Mouse (Mus musculus) frontal cortex, postnatal 36 days (tissue): ENCODE data around the gene Epsti1.
A peak's percentile ranks its signal among the peaks of the same experiment; 100 is the strongest.
"Not testable (repeated sequence)": the region's sequence is repeated elsewhere in the genome, so short reads cannot be mapped to it uniquely, and the experiment has no call there.

Experiments
- DNase-seq, 2 experiments: peaks; one replicate each; pipeline ENCODE4 v3.0.0; 2022; ENCODE audit warnings: low spot score in 2 of 2

Gene Epsti1

GRCm38 (mm10) chr14:77904171-77904762, at the start of gene Epsti1:
Gene Epsti1, plus strand, starts transcription at chr14:77904239.
- no peak for DNase-seq

DNA sequence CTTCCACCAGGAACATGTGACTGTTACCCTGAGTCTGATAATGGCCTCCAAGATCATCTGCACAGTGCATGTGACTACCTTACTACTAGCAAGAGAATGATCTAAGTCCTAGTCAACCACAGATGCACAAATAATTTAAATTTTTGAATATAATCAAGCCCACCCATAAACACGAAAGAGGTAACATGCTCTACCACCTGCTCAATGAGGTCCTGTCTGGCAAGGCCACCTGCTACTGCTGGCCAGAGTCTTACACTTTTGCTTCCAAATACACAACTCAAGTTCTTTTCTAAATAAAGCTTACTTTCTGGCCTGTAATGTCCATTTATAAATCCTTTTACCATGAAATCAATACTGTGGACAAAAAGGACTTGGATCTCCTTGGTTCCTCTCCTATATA, 44.1 kb upstream of the Epsti1 start:
- DNase-seq, result no peak

GRCm38 (mm10) chr14:77860841-77861560, 43.0 kb upstream of the Epsti1 start:
- DNase-seq, result no peak

DNA sequence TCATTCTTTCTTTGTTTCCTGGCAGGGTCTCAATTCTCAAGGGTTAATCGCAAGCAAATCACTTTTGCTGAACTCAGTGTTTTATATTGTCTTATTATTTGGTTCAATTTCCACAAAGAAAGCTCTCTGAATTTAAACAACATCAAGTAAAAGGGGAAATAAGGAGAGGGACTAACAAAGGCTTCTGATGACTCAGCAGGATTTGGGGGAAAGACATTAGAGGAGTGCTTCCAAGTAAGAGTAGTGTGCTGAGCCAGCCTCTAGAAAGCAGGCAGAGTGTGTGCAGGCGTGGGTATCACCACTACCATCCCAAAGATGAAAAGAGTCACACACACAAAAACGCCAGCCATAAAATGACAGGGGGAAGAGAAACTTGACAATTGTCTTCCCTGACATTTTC, 40.0 kb upstream of the Epsti1 start:
- no peak for DNase-seq

DNA sequence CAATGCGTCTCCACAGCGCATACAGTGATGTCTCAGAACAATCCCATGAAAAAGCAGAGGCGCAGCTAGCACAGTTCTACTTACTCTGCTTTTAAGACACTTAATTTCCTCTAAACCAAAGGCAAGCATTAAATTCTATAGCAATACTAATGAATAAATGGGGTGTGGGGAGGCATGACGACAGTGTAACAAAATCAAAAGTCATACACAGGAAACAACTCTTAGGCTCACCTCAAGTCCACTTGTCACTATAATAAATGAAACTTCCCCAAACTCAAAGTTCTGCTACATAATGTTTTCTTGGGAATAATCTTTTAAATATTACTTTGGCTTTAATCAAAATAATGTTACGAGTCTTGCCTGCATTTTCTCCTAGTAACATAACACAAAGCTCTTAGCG, 39.5 kb upstream of the Epsti1 start:
- DNase-seq, result no peak

DNA sequence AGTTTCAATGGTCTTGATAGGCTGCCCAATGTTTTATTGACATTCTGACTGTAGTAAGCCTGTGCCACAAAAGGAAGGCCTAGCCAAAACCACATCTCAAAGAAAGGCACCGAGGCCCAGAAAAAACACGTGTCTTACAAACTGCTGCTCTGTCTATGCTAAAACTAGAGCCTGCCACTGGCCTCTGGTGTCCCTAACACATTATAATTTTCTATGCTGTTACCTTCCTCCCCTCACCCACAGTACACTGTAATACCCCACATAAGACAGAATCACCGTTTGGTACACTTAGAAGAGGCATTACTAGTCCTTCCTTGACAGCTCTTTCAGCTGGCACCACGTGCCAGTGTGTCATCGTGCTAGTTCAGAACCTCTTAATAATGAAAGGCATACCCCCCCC, 36.4 kb upstream of the Epsti1 start:
- no peak for DNase-seq

DNA sequence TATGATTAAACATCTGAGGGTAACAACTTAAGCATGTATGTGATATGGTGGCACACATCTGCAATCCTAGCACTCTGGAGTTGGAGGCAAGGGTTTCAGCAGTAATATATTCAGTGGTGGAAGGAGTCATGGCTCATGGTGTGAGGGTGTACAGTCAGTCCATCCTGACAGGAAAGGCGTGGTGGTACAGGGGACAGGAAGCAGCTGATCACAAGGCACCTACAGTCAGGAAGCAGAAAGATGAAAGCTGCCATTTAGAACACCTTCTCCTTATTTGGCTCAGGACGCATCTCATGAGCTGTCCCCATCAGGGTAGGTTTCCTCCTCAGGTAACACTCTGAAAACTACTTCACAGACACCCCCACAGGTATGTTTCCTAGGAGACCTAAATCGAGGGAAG, 33.1 kb upstream of the Epsti1 start:
- no peak for DNase-seq

GRCm38 (mm10) chr14:77871380-77871975, 32.6 kb upstream of the Epsti1 start:
- no peak for DNase-seq

DNA sequence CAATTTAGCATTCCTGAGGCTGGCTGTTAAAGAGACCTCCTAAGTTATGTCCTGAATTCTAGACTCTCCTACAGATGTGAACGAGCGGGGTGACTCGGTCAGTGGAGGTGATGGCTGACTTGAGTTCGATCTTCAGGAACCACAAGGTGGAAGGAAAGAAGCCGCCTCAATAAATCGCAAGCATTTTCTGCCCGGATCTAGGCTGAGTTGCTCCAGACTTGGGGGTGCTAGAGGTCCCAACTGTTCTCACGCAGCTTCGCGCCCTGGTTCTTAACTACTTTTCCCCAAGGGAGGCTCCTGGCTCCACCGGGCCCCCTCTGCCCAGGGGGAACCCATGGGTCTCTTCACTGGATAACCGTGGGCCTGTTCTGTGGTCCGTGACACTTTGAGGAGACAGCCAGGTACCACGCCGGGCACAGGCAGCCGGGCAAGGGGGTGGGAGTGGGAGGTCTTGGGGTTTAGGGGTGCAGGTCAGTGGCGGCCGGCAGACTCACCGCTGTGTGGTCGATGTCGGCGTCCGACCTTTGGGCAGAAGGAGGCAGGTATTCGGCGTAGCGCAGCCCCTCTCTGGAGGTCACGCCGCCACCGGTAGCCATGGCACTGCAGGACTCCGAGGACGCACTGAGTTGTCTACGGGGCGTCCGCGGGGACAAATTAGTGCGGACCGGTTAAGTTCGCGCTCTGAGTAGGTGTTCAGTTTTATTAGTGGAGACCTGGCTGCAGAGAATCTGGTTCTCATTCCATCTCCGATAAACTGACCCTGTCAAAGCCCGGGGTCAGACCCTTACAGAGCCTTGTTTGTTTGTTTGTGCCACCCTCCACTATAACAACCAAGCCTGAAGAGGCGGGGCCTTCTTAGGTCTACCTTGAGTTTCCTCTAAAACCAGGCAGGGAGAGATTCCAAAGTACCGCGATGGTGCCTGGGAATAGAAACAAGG, 29.5 kb upstream of the Epsti1 start, which contains the start of gene Dnajc15:
Dnajc15 (minus strand) TSS at position 822 of the 938 bp plus-strand sequence.
- peak; percentile 87 to 88 for DNase-seq

DNA sequence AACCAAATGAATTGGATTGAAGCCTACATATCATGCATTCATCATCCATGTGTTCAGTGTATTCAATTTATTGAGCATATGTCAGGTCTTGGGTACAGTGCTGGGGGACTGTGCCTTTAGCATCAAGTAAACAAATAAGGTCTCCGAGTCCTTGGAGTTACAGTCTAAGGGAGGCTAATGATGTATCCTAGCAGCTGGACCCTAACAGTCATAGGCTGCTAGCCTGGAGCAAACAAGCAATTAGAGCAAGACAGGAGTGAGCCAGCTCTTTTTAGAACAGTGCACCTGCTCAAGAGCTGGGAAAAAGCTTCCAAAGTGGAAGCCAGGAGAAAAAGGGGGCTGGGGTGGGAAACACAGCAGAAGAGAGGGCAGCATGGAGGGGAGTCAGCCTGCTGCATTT, 27.8 kb upstream of the Epsti1 start:
- no peak for DNase-seq

- not testable (repeated sequence) for DNase-seq
Observed at GRCm38 (mm10) chr14:77877876-77878275, 26.2 kb upstream of the Epsti1 start.

DNA sequence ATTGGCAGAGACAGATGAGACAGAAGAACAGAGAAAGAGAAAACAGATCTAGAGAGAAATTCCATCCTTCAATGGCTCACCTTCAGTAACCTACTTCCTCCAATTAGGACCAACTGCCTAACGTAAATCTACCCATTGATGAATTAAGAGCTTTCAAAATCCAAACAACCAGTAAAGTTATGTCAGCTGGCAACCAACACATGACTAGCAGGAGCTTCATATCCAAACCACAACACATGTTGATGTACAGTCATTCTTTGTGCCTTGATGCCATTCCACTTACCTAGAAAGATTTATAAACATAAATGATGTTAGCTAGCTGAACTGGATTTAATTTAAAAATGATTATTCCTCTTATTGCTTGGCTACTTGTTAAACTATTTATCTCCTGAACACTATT, 22.0 kb upstream of the Epsti1 start:
- no peak for DNase-seq

GRCm38 (mm10) chr14:77882669-77883068, 21.4 kb upstream of the Epsti1 start:
- no peak for DNase-seq

DNA sequence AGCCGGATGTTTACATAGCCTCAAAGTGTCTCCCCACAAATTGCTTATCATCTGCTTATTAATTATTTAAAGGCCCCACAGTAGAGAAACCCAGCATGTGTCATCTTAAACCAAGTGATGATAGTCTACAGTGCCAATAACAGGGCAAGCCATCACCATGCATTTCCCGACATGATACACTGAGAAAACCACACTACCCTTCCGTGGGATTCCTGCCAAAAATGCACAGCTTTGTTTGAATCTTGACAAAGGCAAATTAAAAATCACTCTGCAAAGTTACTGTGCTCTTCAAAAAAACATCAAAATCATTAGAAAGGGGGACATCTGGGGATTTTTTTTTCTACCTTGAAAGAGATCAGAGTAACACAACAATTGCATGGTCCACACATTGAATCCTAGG, 17.7 kb upstream of the Epsti1 start:
- no peak for DNase-seq

DNA sequence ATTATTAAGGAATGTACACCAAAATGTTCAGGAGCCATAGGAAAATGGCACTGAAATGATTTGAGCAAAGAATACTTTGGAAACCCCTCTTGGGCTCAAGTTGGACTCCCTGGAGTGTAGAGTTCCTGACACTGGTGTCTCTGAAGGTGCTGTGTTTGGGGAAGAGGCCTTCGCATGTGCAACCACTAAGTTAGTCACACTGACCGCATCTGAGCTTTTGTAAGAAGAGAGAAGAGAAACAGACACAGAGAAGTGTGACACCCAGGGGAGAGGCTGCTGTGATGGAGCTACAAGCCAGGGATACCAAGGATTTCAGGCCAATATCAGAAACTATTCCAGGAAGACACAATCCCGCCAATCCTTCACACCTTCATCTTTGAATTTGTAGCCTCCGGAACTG, 17.1 kb upstream of the Epsti1 start:
- DNase-seq, result no peak

DNA sequence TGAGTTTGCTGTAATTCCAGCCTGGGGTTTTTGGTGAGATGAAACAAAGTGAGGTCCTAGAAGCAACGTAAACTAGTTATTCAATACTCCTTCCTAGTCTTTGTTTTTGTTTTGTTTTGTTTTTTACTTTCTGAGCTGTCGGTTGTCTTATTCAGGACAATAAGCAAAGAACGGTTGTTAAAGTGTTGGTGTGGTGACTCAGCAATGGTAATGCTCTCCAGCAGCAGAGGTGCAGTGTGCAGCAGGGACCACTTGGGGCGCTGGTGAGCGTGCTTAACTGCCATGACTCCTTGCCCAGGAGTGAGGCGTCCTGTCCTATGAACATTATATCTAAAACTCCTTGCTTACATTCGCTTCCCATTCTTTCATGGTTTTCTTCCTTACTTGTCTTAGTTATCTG, 14.1 kb upstream of the Epsti1 start:
- no peak for DNase-seq

GRCm38 (mm10) chr14:77895951-77896350, 8.1 kb upstream of the Epsti1 start:
- no peak for DNase-seq

GRCm38 (mm10) chr14:77902541-77902940, 1.5 kb upstream of the Epsti1 start:
- no peak for DNase-seq

- peak in 1 of 2 experiments; percentile 3 for DNase-seq
Observed at GRCm38 (mm10) chr14:77905466-77905865, 1.4 kb downstream of the Epsti1 start.

DNA sequence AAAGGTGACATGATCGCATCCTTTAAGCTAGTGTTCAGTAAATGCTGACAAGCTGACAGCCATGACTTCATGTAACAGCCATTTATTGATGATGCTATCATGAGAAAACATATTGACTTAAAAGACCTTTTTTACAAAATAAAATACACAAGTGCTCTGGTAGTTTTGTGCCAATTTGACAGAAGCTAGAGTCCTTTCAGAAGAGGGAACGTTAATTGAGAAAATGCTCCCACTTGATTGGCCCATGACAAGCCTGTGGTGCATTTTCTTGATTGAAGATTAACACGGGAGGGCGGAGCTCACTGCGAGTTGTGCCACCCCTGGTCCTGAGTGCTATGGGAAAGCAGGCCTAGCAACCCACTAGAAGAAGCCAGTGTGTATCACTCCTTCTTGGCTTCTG, 2.5 kb downstream of the Epsti1 start:
- DNase-seq, result no peak

DNA sequence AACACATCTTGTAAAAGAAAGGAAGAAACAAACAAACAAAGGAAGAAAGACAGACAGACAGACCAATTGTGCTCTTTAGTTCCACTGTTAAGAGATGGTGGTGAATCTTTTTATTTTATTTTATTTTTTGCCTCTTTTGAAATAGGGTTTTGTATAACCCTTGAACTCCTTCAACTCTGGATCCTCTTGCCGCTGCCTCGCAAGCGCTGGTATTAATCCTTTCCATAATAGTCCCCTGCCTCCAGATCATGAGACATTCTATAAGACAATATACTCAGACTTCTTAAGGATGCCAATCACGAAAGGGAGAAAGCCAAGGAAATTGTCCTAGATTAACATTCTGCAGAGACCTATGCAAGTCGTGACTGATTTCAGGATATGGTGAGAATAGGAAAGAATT, 11.7 kb downstream of the Epsti1 start:
- DNase-seq, result no peak

DNA sequence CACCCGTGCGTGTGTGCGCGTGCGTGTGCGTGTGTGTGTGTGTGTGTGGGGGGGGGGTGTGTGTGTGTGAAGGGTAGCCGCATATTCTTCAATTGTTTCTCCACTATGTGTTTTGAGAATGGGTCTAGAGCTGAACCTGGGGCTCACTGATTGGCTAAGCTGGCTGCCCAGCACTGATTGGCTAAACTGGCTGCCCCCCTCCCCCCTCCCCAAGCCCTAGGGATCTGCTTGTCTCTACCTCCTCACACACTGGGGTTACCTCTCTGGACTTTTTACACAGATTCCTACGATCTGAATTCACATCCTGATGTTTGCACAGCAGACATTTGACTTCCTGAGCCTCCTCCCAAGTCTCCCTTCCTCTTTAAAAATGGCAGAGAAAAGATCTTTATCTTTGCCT, 17.6 kb downstream of the Epsti1 start:
- no peak for DNase-seq
